Mouse (Mus musculus) intestine, embryonic 16.5 days (tissue): Measurements from ENCODE around the gene Rangrf. TPM values are rescaled to one million over a fixed set of nuclear protein-coding genes. Genes with fewer than 3 reads are reported as not detected.
"Not testable (repeated sequence)": the region's sequence is repeated elsewhere in the genome, so short reads cannot be mapped to it uniquely, and the experiment has no call there.

ENCODE experiments used
- ATAC-seq: fragments of 200-750 bp; cut with Nextera tagmentation; 2 replicates; pipeline ENCODE4 v1.8.0; 2017; ENCODE audit warnings: moderate TSS enrichment, moderate library complexity
- H3K27ac ChIP-seq: fragments of 300-500 bp; sonication (generic); 2 replicates; pipeline ENCODE4 v1.5.1; 2014; ENCODE audit warnings: mild to moderate bottlenecking, low read length
- H3K27me3 ChIP-seq: fragments of 300-500 bp; sonication (generic); replicated peaks from 2 replicates; pipeline ENCODE4 v1.6.1; 2014; ENCODE audit warnings: low read length, control low read depth, mixed read lengths; ENCODE audit not compliant: control insufficient read depth, insufficient read depth
- H3K36me3 ChIP-seq: fragments of 300-500 bp; sonication (generic); 2 replicates; pipeline ENCODE4 v1.6.1; 2014; ENCODE audit warnings: low read length, control low read depth; ENCODE audit not compliant: control insufficient read depth, insufficient read depth
- H3K4me1 ChIP-seq: fragments of 300-500 bp; sonication (generic); 2 replicates; pipeline ENCODE4 v1.6.1; 2014; ENCODE audit warnings: low read length, control low read depth, mixed read lengths; ENCODE audit not compliant: control insufficient read depth, insufficient read depth
- H3K4me2 ChIP-seq: fragments of 300-500 bp; sonication (generic); 2 replicates; pipeline ENCODE4 v1.6.1; 2014; ENCODE audit warnings: low read depth, low read length, control low read depth
- H3K4me3 ChIP-seq: fragments of 300-500 bp; sonication (generic); 2 replicates; pipeline ENCODE4 v1.5.1; 2014; ENCODE audit warnings: mild to moderate bottlenecking, low read length
- H3K9ac ChIP-seq: fragments of 300-500 bp; sonication (generic); 2 replicates; pipeline ENCODE4 v1.6.1; 2014; ENCODE audit warnings: low read depth, low read length
- H3K9me3 ChIP-seq: fragments of 300-500 bp; sonication (generic); 2 replicates; pipeline ENCODE4 v1.6.1; 2016; ENCODE audit warnings: low read length, control low read depth; ENCODE audit not compliant: control insufficient read depth
- WGBS: fragments of 180-500 bp; shearing (Covaris S2); extraction: QIAGEN DNeasy Blood & Tissue Kit; methylation state at CpG from one replicate; pipeline ENCODE4 v1.1.7; 2014; 5-methylcytosine and 5-hydroxymethylcytosine counted together
- polyA plus RNA-seq: library from polyadenylated mRNA; unstranded; fragments of >200 nt; fragmentation: Nextera tagmentation; extraction: Ambion mirVana; gene quantifications from 2 replicates; pipeline ENCODE4 v1.2.1, GENCODE M21; 2015

Gene Rangrf
- polyA plus RNA-seq, 1 experiment from 2014 or later, result 56.7 TPM

DNA sequence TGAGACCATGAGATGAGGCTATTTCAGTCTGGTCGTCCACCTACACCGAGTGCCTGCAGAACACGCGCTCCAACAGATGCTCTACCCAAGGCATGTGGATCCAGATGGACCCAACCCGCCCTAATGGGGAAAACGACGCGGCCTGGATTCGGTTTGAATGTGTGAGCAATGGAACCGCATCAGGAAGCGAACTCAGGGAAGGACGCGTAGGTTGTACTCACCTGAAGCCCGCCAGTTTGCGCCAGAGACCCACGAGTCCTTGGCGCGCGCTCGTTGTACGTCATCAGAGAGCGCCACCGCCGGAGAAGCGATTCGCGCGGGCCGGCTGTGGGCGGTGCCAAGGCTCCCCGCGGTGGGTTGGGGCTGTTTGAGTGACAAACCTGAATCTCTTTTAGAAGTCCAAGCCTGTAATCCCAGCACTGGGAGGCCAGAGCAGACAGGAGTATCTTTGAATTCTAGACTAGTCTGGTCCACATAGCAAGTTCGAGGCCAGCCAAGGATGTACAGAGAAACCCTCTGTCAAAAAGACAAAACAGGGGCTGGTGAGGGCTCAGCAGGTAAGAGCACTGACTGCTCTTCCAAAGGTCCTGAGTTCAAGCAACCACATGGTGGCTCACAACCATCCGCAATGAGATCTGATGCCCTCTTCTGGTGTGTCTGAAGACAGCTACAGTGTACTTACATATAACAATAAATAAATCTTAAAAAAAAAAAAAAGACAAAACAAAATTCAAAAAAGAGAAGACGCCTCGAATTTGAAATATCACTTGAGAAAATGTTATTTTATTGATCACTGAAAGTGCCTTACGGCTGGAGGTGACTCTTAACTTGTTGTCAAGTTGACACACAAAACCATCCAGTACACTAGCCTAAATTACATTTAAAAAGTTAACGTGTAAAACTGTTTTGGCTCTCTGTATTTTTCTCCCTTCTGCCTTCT, 33.5 kb upstream of the Rangrf start, which contains the start of gene Pfas:
Gene Pfas (minus strand): TSS at position 279 of the 940 bp plus-strand sequence.
- peak within 1 kb of the TSS; percentile 57 for H3K4me2 ChIP-seq
- no peaks in the 10 kb centered on the region for H3K9me3 ChIP-seq
- no peaks in the 10 kb centered on the region for H3K27me3 ChIP-seq
- ATAC-seq, result peak; percentile 84
- peak within 1 kb of the TSS; percentile 26 for H3K27ac ChIP-seq
- H3K4me1 ChIP-seq, result peaks cover 10% of the 10 kb centered on the region
- no peaks in the 10 kb centered on the region for H3K36me3 ChIP-seq
- 8% methylated on average over 38 of the region's 38 CpGs for WGBS
- peak within 1 kb of the TSS; percentile 75 for H3K9ac ChIP-seq
- H3K4me3 ChIP-seq, result peak within 1 kb of the TSS; percentile 70

DNA sequence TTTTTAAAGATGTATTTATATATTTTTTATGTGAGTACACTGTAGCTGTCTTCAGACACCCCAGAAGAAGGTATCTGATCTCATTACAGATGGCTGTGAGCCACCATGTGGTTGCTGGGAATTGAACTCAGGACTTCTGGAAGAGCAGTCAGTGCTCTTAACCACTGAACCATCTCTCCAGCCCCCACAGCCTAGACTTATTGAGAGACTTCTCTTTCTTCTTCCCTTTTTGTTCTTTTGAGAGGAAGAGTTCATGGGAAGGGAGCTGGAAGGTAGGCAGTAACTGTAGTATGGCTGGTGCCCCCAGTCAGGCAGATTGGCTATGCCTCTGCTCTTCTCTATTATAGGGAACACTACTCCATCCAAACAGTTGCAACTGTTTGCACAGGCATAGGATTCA, 31.6 kb upstream of the Rangrf start:
- H3K9ac ChIP-seq, H3K9me3 ChIP-seq, ATAC-seq: not testable (repeated sequence)

DNA sequence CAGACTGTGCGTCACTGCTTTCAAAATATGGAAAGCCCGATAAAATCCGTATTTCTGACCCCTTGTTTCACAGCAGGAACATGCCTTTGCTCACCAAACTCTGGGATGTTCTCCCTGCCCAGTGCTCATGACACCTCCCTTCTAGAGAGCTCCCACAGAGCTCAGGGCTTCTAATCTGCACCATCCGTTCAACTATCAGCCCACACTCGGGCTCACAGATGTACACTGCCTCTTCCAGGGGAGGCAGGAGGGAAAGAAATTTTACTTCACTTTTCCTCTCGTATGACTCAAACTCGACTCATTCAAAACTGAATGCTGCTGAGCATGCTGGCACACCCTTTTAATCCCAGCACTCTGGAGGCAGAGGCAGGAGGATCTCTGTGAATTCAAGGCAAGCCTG, 30.2 kb upstream of the Rangrf start:
- Histone ChIP-seq H3K36me3 (peaks cover 14% of the 10 kb centered on the region; the same call in 1 of the 2 replicates), H3K9me3 (no peaks in the 10 kb centered on the region), H3K9ac (no peak overlapping the region), H3K4me3 (no peak overlapping the region), H3K27me3 (no peaks in the 10 kb centered on the region), H3K27ac (no peak overlapping the region), H3K4me1 (peaks cover 10% of the 10 kb centered on the region), H3K4me2 (no peak overlapping the region)
- ATAC-seq, result no peak
- WGBS, result 84% methylated on average over 7 of the region's 7 CpGs

More for the DNA sequence above, 31.6 kb upstream of the Rangrf start:
- H3K4me3 ChIP-seq, H3K36me3 ChIP-seq, H3K27ac ChIP-seq, H3K4me2 ChIP-seq, H3K27me3 ChIP-seq: not testable (repeated sequence)
- H3K4me1 ChIP-seq, result peaks cover 10% of the 10 kb centered on the region

DNA sequence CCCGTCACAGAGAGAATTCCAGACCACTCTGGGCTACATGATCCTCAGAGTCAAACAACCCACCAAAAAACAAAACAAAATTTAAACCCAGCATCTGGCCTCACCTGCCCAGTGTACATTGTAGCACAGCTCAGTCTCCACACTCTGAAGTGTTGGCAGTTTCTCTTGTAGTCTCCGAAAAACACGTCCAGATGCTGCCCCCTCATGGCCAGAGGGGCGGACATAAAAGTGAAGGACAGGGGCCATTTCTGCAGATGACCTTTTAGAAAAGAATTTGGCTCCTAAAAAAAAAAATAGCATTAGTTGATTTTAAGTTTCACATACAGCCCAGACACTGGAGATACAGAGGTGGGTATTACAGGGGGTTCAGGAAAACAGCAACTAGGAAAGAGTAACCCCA, 28.6 kb upstream of the Rangrf start:
- no peak for ATAC-seq
- Histone ChIP-seq H3K9me3 (no peaks in the 10 kb centered on the region), H3K9ac (no peak overlapping the region), H3K27ac (no peak overlapping the region), H3K4me2 (no peak overlapping the region), H3K27me3 (no peaks in the 10 kb centered on the region), H3K4me1 (peaks cover 10% of the 10 kb centered on the region), H3K4me3 (no peak overlapping the region), H3K36me3 (peaks cover 20% of the 10 kb centered on the region; the same call in 1 of the 2 replicates)
- WGBS, result 58% methylated on average over 4 of the region's 4 CpGs

DNA sequence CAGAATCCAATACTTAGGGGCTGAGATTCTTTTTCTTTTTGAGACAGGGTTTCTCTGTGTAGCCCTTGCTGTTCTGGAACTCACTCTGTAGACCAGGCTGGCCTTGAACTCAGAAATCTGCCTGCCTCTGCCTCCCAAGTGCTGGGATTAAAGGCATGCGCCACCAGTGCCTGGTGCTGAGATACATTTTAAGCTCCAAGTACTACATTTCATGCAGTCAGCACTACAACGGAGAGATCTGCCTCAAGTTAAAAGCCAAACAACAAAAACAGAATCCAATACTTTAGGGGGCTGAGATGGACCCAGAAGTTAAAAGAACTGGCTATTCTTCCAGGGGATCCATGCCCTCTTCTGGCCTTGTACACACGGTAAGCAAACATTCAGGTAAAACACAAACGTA, 27.8 kb upstream of the Rangrf start:
- H3K4me3 ChIP-seq, H3K9me3 ChIP-seq, H3K4me1 ChIP-seq, H3K9ac ChIP-seq, H3K4me2 ChIP-seq, H3K27me3 ChIP-seq, ATAC-seq, H3K27ac ChIP-seq: not testable (repeated sequence)
- peaks cover 28% of the 10 kb centered on the region for H3K36me3 ChIP-seq
- 92% methylated on average over 4 of the region's 4 CpGs for WGBS

DNA sequence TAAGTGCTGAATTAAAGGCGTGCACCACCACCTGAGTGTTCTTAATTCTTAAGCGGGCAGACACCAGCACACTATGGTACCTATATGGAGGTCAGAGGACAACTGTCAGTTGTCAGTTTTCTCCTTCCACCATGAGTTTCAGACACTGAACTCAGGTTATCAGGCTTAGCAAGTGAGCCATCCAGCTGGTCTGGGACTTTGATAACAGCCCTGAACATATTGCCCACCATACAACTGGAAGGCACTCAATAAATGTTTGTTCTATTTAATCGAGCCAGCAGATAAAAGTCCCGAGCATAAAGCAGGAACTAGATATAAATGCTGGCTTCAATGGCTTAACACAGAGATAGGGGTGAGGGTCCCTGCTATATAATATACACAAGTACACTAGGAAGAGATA, 22.1 kb upstream of the Rangrf start:
- no peak for ATAC-seq
- no peak overlapping the region for H3K4me2 ChIP-seq
- H3K4me3 ChIP-seq, result no peak overlapping the region
- 90% methylated on average over 4 of the region's 4 CpGs for WGBS
- H3K9me3 ChIP-seq, result no peaks in the 10 kb centered on the region
- no peak overlapping the region for H3K9ac ChIP-seq
- no peaks in the 10 kb centered on the region for H3K27me3 ChIP-seq
- peaks cover 34% of the 10 kb centered on the region for H3K36me3 ChIP-seq
- no peaks in the 10 kb centered on the region for H3K4me1 ChIP-seq
- H3K27ac ChIP-seq, result no peak overlapping the region

DNA sequence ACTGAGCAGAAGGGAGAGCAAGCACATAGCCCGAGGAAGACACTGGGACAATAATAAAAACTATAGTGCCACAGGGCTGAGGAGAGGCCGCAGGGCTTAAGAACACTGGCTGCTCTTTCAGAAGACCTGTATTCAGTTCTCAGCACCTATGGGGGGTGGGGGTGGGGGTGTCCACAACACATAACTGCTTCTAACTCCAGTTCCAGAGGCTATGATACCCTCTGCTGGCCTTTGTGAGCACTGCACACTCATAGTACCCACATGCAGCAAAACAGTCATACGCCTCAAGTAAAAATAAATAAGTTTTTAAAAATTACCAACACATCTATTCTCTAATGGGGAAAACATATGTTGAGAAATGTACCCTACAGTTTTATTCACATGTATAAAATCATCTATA, 19.4 kb upstream of the Rangrf start:
- 92% methylated on average over 3 of the region's 3 CpGs for WGBS
- H3K9ac ChIP-seq, result no peak overlapping the region
- no peaks in the 10 kb centered on the region for H3K27me3 ChIP-seq
- no peak overlapping the region for H3K4me3 ChIP-seq
- ATAC-seq, result no peak
- no peaks in the 10 kb centered on the region for H3K4me1 ChIP-seq
- no peaks in the 10 kb centered on the region for H3K9me3 ChIP-seq
- no peak overlapping the region for H3K4me2 ChIP-seq
- no peak overlapping the region for H3K27ac ChIP-seq
- H3K36me3 ChIP-seq, result peaks cover 36% of the 10 kb centered on the region

DNA sequence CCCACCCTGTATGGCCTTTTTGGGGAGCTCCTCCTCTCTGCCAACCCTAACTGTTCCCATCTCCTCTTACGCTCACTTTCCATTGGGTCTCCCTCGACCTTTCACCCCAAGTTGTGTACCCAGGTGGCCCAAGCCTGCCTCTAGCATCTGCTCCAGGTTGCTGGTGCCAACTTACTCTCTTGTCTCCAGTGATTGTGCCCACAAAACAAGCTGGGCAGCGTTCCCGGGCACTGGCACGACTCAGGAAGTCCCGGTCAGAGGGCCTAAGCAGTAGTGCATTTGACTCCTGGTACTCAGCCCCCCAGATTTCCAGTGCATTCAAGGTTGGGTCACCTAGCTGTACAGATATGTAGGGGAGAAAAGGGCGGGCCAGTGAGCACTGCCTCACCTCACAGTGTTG, 18.1 kb upstream of the Rangrf start:
- ATAC-seq, result no peak
- H3K4me3 ChIP-seq, result no peak overlapping the region
- H3K27me3 ChIP-seq, result no peaks in the 10 kb centered on the region

DNA sequence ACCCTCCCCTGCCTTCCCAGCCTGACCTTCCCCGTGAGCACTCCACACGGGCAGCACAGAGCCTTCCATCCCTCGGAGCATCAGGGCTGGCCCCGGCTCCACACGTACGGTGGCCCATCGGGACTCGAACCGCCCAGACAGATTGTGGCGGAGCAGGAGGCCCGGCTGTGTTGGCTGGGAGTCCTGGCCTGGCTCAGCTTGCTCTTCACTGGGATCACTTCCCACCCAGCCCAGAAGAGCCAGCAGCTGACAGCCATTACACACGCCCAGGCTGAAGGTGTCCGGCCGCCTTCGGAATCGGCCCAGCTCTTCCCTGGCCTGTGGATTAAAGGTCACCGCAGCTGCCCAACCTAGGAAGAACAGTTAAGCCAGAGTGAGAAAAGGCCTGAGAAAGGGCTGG, 13.4 kb upstream of the Rangrf start:
- Histone ChIP-seq H3K4me2 (no peak overlapping the region), H3K9ac (no peak overlapping the region), H3K27me3 (no peaks in the 10 kb centered on the region), H3K9me3 (no peaks in the 10 kb centered on the region), H3K4me1 (no peaks in the 10 kb centered on the region), H3K4me3 (no peak overlapping the region), H3K27ac (no peak overlapping the region), H3K36me3 (peaks cover 22% of the 10 kb centered on the region)
- 87% methylated on average over 17 of the region's 17 CpGs for WGBS
- ATAC-seq, result no peak

More for the DNA sequence above, 18.1 kb upstream of the Rangrf start:
- peaks cover 30% of the 10 kb centered on the region for H3K36me3 ChIP-seq
- no peaks in the 10 kb centered on the region for H3K9me3 ChIP-seq
- no peak overlapping the region for H3K27ac ChIP-seq
- H3K9ac ChIP-seq, result no peak overlapping the region
- no peaks in the 10 kb centered on the region for H3K4me1 ChIP-seq
- WGBS, result 90% methylated on average over 7 of the region's 7 CpGs
- no peak overlapping the region for H3K4me2 ChIP-seq
